Mouse (Mus musculus) retina, adult 2 months (tissue): ENCODE data around the gene Zfp512b.

ENCODE experiments used
- DNase-seq: peaks from one replicate; pipeline ENCODE4 v3.0.0-alpha.2; 2012; ENCODE audit warnings: low read depth, low spot score

The Zfp512b gene

DNA sequence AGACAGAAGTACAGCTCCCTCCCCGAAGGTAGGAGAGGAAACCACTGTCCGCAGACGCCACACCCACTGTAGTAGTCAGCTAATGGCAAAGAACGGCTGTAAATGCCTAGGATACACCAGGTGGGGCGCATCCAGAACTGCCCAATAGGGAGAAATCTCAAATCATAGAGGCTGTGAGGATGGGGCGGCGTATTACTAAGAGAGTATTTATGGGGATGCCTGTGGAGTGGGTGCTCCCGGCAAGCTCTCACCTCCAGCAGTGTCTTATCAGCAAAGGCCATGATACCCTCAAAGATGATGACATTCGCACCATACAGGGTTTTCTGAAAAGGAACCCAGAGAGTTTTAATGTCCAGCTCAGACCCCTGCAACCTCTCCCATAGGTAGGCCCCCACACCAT lies 18.6 kb downstream of the Zfp512b start:
- no peak for DNase-seq

DNA sequence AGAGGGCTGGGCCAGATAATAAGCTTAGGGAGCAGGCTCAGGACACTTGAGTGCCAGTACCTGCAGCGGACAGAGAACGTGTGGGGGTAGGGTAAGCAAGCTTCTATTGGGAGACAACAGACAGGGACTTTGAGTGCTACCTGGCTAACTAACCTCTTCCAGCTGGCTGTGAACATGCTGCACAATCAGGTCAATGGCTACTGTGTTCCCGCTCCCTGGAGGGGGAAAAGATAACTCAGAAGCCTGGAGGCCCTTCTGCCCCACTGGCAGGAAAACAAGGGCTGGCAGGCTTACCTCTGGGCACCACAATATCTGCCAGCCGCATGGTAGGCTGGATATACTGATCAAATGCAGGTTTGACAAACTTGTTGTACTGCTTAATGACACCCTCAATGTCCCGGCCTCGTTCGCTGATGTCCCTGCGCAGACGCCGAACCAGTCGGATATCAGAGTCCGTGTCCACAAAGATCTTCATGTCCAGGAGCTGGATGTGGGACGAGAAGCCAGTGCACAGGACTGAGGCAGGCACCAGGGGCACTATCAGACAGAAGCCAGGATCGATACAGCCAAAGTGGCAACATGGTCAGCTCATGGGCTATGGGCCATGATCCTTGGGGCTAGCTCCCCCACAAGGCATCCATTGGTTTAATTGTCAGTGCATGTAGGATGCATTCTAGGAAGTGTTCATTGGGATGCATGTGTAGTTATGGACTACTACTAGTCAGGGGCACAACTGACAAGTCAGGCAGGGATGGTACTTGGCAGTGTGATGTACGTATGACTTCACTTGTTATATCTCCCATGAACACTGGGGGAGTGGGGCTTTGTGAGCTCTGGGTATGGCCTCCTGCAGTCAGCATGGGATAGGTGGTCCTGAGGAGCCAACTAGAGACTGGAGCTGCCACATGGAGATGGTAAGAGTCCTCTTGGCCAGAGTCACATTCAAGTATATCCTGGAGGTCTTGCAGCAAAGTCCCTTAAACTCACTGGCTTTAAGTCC lies 19.4 kb downstream of the Zfp512b start:
- DNase-seq: no peak

DNA sequence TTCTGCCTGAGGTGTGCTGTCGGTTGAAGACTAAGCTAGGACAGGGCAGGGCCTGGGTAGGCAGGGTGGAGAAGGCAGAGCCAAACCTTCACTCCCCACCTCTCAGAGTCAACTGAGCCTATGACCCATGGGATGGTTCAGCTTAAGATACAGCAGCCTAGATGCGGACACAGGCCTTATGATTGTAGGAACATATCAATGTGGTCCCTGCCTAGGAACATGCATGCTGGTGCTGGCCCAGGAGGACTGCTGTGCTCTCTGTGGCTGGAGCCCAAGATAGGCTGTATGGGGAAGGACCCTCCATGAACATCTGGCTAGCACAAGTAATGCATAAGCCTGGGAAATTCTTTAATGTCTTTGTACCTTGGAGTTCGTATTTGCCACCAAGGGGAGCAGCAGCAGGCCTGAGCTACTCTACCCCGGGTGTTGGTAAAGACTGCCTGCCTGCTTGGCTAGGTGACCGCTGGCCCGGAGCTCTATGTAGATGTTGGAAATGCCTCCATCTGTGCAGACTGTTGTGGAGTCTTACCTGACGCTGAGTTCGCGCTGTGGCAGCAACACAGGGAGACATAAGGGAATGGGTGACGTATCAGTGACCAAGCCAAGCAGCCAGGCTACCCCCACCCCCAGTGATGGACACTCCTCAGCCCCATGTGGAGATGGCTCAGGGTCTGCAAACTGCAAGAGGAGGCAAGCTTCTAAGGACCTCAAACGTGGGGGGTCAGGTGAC lies 20.5 kb downstream of the Zfp512b start:
- no peak for DNase-seq

DNA sequence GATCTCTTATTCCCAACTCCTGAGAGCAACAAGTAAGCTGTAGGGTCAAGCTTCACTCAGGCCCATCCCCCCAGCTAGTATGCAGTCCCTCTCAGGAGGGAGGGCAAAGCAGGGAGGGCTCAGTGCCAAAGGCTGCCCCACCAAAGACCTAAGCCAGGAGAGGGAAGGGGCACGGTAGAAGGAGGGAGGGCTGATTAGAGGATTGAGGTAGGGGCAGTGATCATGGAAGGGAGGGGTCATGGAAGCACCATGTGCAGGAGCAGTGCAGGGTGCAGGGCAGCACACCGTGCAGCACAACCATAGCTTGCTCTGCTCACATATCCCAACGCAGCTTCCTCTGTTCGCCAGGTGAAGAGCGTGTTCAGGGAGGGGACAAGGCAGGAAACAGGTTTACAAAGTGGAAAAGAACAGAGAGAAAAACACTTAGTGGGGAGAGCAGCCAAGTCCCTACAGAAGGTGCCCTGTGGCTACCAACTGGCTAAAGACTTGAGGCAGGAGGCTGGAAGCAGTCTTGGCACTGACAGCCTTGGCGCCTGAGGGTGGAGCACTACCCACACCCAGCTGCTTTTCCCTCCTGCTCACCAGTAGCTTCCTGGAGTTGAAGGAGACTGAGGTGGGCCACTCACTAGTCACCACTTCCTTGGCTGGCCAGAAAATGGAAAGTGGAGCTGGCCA lies 21.5 kb downstream of the Zfp512b start:
- no peak for DNase-seq

DNA sequence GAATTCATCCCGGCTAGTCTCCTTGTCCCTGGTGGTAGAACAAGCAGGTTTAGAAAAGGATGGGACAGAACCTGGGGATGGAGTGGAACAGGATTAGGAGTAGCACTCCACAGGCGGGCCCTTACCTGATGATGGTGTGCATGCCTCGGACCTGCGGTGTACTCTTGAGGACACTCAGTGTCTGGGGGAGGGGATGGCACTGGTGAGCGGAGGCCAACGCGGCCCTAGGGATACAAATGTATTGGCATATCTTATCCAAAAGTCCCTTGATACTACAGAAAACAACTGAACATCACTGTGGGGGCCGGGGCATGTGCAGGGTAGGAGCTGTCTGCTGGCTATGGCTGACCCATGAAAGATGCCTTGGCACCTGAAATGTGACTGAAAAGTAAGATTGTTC lies 22.2 kb downstream of the Zfp512b start:
- DNase-seq: no peak

DNA sequence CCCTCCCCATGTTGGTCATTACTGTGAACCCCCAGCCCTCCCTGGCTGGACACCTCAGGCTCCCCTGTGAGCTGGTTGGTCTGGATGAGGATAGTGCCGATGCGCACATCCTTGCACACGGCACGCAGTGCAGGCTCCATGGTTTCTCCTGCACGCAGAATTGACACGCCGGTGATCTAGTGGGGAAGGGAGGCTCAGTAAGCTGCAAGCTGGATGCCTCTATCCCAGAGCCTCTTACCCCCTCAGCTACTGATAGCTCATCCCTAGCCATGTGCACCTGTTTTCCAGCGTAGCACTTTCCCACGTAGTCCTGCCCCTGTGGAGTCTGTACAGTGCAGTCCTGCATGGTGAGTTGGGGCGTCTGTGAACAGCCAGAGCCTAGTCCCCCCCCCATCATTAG lies 22.7 kb downstream of the Zfp512b start:
- no peak for DNase-seq

DNA sequence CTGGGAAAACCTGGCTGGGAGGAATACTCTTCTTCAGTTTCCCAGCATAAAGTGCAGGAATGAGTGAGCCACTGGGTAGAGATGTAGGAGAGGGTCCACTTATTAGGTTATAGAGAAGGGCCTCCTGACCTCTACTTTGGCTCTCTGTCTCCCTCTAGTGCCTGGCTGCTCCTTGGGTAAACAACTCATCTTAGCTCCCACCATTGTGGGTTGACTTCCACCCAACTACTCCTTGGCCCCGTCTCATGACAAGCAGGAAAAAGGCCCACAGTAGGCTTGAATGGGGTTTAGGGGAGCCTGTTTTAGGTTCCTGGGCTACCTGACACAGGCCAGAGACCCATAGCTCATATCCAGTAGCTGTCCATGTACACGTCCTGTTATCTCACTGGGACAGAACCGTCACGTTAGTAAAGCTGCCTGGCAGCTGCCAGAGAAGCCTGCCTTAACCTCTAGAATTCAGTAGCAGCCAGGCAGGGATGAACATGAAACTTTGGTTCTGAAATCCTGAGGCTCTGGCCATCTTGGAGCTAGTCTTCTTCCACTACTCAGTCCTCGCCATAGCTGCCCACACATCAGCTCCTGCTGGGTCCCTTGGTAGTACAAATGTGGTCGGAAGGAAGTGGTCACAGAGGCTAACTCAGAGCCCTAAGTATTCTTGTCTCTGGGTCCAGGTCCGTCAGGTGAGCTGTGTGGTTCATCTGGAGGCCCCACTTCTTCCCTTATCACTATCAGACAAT lies 24.2 kb downstream of the Zfp512b start:
- no peak for DNase-seq

DNA sequence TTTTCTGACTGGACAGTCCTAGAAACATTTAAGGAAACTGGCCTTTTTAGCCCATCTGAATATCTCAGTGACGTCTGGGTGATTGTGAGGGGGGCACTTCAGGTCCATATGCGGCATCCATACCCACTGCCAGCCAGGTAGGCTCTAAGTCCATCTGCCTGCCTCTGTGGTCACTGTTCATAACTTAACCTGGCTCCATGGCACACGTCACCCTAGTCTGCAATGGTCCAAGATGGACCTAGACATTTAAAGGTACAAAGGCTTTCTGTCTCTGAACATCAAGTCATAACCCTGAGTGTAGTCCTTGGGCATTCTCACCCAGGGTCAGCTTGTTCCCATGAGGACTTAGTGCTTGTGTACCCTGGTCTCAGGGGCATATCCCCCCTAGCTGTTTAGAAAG lies 25.3 kb downstream of the Zfp512b start:
- no peak for DNase-seq

DNA sequence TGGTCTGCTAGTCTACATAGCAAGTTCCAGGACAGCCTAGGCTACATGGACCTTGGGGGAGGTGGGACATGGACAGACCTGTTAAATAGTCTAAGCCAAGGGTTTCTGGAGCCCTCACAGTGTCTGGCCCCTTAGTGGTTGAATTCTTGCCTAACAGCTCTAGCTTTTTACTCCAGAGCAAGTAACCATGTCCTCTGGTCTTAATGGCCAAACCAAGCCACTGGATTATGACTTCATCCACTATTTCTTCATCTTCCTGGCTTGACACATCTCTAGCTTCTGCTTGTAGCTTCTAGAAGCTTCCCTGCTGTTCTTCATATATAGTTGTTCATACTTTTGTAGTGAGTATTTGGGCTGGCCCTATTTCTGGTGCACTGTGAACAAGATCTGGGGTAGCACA lies 38.8 kb downstream of the Zfp512b start:
- DNase-seq: no peak

DNA sequence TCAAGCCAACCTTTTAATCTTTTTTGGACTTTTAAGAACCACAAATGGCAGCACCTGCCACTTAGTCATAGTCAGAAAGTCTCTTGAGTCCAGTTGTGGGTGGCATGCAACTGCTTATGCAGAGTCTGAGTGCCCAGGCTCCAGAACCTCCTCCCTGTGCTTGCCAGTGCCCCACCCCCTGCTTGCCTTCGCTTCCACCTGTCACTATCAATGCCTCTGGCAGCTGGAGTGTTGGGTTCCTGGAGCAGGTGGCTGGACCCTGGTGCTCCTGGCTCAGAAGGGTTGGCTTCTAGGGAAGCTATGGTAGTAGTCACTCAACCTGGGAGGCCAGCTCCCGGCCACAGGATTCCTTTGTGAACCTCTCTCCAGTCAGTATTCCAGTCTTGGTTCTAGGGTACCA lies 42.4 kb downstream of the Zfp512b start:
- DNase-seq: no peak

DNA sequence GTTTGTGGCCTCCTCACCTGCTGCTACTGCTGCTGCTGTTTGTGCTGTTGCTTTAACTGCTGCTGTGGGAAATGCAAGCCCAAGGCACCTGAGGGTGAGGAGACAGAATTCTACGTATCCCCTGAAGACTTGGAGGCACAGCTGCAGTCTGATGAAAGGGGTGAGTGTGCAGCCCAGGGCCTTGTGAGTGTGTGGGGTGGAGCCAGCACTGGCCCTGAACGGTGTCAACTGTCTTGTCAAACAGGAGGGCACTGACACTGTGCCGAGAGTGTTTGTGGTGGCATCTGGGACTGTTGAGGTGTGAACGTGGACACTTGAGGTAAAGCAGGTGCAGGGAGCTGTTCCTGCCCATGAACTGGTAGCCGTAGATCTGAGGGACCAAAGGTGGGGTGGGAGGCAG lies 43.9 kb downstream of the Zfp512b start:
- no peak for DNase-seq

DNA sequence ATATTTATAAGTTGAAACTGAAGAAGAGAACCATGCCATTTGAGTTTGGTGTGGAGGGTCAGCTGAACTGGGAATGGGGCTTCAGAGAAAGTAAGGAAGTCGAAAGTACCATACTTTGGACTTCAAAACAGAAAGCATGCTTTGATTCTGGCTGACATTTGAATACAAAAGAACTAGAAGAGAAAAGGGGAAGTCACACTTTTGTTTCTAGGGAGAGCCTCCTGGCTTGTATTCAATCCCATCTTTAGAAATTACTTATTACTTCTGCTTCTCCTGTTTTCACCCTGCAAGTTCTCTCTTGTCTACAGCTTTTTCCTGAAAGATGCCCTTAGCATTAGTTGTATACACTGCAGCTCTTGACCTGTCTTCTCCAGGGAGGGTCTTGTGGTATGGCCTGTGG lies 44.4 kb downstream of the Zfp512b start:
- no peak for DNase-seq

DNA sequence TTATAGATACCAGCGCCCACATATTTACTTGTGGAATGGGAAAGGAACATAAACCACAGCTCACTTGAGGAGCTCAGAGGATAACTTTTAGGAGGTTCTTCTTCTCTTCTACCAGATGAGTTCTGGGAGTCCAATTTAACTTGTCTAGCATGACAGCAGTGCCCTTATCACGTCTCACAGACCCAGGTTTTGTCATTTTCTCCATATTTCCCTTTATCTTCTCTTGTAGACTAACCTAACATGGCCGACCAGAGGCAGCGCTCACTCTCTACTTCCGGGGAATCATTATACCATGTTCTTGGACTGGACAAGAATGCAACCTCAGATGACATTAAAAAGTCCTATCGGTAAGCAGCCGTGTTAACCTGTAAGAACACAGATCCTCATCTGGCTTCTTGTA lies 46.5 kb downstream of the Zfp512b start:
- DNase-seq: no peak

DNA sequence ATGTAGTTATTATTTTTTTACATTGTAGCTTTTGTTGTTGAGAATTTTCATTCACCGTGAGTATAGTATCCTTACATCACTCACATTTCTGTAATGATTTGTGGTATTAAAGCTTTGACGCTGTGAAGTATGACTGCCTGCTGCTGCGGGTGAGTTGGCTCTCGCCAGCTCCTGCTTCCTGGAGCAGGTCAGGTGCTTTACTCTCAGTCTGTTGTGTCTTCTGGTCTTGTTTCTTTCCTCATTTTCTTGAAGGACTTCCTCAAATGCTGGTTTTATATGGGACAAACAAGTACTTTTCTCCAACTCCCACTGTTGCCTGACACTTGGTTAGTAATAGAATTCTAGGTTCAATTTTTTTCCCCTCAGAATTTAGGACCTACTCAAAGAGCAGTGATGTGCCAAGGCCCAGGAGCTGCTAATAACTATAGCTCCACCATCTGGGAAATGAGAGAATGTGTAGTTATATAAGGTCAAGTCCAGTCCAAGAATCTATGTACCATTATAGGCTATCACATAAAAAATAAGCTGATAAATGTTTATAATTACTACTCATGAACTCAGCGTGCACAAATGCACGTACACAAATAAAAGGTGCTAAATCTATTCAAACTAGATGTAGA lies 50.7 kb downstream of the Zfp512b start:
- DNase-seq: no peak

DNA sequence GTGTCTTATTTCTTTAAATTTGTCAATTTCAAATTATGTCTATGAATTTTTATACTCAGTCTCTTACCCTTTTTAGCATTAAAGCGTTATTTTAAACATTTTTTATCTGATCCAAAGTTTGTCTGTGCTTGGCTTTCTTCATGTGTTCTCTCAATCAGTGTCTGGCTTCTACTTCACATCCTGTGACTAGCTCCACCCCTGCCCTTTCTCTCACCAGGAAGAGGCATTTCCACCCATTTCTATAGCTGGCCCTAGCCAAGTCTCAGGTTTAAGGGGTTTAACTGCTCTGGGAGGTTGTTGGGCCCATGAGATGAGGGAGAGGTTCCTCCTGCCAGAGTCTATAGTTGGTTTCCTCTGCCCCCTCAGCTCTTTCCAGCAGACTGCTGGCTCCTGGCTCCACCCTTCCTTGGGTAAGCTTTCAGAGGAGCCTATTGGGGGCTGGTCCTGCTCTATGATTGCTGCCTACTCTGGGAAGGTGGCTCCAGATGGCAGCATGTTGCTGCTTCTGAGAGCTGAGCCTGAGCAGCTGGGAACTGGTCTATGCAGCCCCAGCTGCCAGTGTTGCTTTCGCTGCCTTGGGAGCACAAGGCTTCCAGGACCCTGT lies 55.1 kb downstream of the Zfp512b start:
- no peak for DNase-seq

DNA sequence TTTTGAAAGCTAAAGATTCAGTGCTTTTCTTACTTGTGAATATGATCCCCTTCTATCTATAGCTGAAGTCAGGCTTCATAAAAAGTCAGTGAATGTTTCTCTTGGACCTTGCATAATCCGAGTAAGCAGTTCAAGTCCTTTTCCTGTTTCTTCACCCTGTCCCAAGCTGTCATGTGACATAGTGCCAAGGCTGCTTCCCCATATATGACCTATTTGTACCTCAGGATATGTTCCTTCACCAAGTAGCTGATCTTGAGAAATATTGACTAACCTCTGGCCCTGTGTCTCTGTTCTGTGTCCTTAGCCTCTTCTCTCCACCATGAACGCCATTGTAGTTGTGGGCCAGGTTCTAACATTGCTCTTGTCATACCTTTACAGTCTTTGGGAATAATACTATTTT lies 56.2 kb downstream of the Zfp512b start:
- DNase-seq: no peak

DNA sequence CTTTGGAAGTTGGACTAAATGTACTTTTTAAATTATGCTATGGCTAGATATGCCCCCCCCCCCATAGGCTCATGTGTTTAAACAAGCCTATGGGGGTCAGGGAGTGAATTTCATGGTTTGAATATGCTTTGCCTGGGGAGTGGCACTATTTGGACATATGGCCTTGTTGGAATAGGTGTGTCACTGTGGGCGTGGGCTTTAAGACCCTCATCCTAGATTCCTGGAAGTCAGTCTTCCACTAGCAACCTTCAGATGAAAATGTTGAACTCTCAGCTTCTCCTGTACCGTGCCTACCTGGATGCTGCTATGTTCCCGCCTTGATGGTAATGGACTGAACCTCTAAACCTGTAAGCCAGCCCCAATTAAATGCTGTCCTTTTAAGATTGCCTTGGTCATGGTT lies 60.0 kb downstream of the Zfp512b start:
- DNase-seq: no peak
